In genomic region chr10:111516172-111516588, GRCm38 (mm10) we compare ENCODE assay signal across 8 mouse cellular contexts. TPM values are rescaled to one million over a fixed set of nuclear protein-coding genes. Genes with fewer than 3 reads are reported as not detected.
DNase-seq lines count a peak whose midpoint lies in the region; ATAC-seq and TF ChIP-seq lines count a peak whose summit lies in the region.

No protein-coding gene starts in this region.

- WGBS in kidney, embryonic 15.5 days, result 11% methylated on average over 13 of the region's 13 CpGs
- 63% methylated on average over 13 of the region's 13 CpGs for WGBS in hindbrain, postnatal 0 days

- no peak for TF ChIP-seq CTCF in hindbrain, postnatal 0 days (IDR thresholded peaks at IDR 0.05; ENCODE audit: low read depth)
- TF ChIP-seq CTCF in left cerebral cortex, adult 2 months (IDR thresholded peaks at IDR 0.05), result no peak

- peak overlapping the region; percentile 69 for H3K27ac ChIP-seq in kidney, embryonic 15.5 days
- H3K27ac ChIP-seq in hindbrain, postnatal 0 days, result no peak overlapping the region
- H3K27ac ChIP-seq in left cerebral cortex, adult 2 months, result no peak overlapping the region

- H3K9ac ChIP-seq in kidney, embryonic 15.5 days, result peak overlapping the region; percentile 33; the same call in 1 of the 2 replicates
- H3K9ac ChIP-seq in hindbrain, postnatal 0 days (replicated peaks; ENCODE audit: low read length), result no peak overlapping the region

- H3K4me2 ChIP-seq in kidney, embryonic 15.5 days, result peak overlapping the region; percentile 43
- no peak overlapping the region for H3K4me2 ChIP-seq in hindbrain, postnatal 0 days (ENCODE audit: low read depth, low read length)

- intact Hi-C loops in left cerebral cortex, postnatal 36 days (cut with DNase I), result no loop called here
- intact Hi-C loops in left cerebral cortex, adult 2 months (cut with DNase I), result no loop called here

- no peaks in the 10 kb centered on the region for H3K27me3 ChIP-seq in kidney, embryonic 15.5 days
- H3K27me3 ChIP-seq in hindbrain, postnatal 0 days (ENCODE audit: insufficient read depth, low read length), result no peaks in the 10 kb centered on the region

- H3K36me3 ChIP-seq in kidney, embryonic 15.5 days, result no peaks in the 10 kb centered on the region
- H3K36me3 ChIP-seq in hindbrain, postnatal 0 days (ENCODE audit: insufficient read depth, low read length), result no peaks in the 10 kb centered on the region

- H3K4me3 ChIP-seq in kidney, embryonic 15.5 days (replicated peaks), result peak overlapping the region; percentile 19; the same call in 1 of the 2 replicates
- no peak overlapping the region for H3K4me3 ChIP-seq in hindbrain, postnatal 0 days (ENCODE audit: low read length)
- H3K4me3 ChIP-seq in left cerebral cortex, adult 2 months, result no peak overlapping the region

- peak; percentile 46 to 53 for DNase-seq in urinary bladder, postnatal 36 days (ENCODE audit: low spot score in 2 of 2)
- no peak for DNase-seq in urinary bladder, postnatal 25 days (ENCODE audit: low spot score)
- peak; percentile 97 for DNase-seq in heart, adult 11 months
- peak; percentile 33 for DNase-seq in lung, postnatal 14 days
- DNase-seq in left cerebral cortex, postnatal 36 days (ENCODE audit: low spot score in 2 of 2), result no peak
- no peak for DNase-seq in hindbrain, postnatal 0 days (ENCODE audit: low spot score)
- no peak for DNase-seq in left cerebral cortex, adult 2 months (ENCODE audit: extremely low spot score in 1 of 2, low spot score in 2 of 2)

- peaks cover 37% of the 10 kb centered on the region for H3K4me1 ChIP-seq in kidney, embryonic 15.5 days
- H3K4me1 ChIP-seq in hindbrain, postnatal 0 days (ENCODE audit: insufficient read depth, low read length), result peaks cover 4% of the 10 kb centered on the region; the same call in 1 of the 2 replicates

- no peaks in the 10 kb centered on the region for H3K9me3 ChIP-seq in kidney, embryonic 15.5 days (replicated peaks)
- no peaks in the 10 kb centered on the region for H3K9me3 ChIP-seq in hindbrain, postnatal 0 days (ENCODE audit: low read length)

- peak; percentile 86 for ATAC-seq in kidney, embryonic 15.5 days (replicated peaks; ENCODE audit: low FRiP score)
- ATAC-seq in hindbrain, postnatal 0 days, result no peak

RNA-seq across cellular contexts. Expression of gene Phlda1, which starts 10.1 kb away (rescaled TPM):
- 38.2 and 38.6 TPM in 2 replicates for polyA plus RNA-seq in kidney, embryonic 15.5 days (2015; fragmentation: Nextera tagmentation; extraction: Ambion mirVana)
- 10 to 100 TPM; 30.9 to 34.3 TPM for total RNA-seq in left cerebral cortex, postnatal 36 days (2021)
- total RNA-seq in hindbrain, postnatal 0 days (2014; rRNA removed), result 7.0 and 8.4 TPM in 2 replicates
- 36.2 and 39.4 TPM in 2 replicates for polyA plus RNA-seq in hindbrain, postnatal 0 days (2015; fragmentation: Nextera tagmentation; extraction: Ambion mirVana)
- total RNA-seq in left cerebral cortex, adult 2 months (2021), result 10 to 100 TPM; 31.3 to 42.2 TPM

RNA-seq across cellular contexts. Expression of gene Nap1l1, which starts 43.2 kb away (rescaled TPM):
- 249 and 270 TPM in 2 replicates for polyA plus RNA-seq in kidney, embryonic 15.5 days (2015; fragmentation: Nextera tagmentation; extraction: Ambion mirVana)
- total RNA-seq in left cerebral cortex, postnatal 36 days (2021), result 100 to 1,000 TPM; 210 to 235 TPM
- total RNA-seq in hindbrain, postnatal 0 days (2014; rRNA removed), result 45.4 and 48.7 TPM in 2 replicates
- 174 and 197 TPM in 2 replicates for polyA plus RNA-seq in hindbrain, postnatal 0 days (2015; fragmentation: Nextera tagmentation; extraction: Ambion mirVana)
- 100 to 1,000 TPM; 217 to 237 TPM for total RNA-seq in left cerebral cortex, adult 2 months (2021)

Comparison
In these comparisons a context has a peak if more than half of its experiments do, and no peak if none do; other contexts are left out.
1. DNase-seq: peak in urinary bladder, postnatal 36 days (2 of 2), heart, adult 11 months (single experiment) and lung, postnatal 14 days (single experiment); none in urinary bladder, postnatal 25 days (single experiment), left cerebral cortex, postnatal 36 days (0 of 2), hindbrain, postnatal 0 days (single experiment) and left cerebral cortex, adult 2 months (0 of 2).